Mouse (Mus musculus): Measurements from ENCODE around the gene Mboat7.

DNA sequence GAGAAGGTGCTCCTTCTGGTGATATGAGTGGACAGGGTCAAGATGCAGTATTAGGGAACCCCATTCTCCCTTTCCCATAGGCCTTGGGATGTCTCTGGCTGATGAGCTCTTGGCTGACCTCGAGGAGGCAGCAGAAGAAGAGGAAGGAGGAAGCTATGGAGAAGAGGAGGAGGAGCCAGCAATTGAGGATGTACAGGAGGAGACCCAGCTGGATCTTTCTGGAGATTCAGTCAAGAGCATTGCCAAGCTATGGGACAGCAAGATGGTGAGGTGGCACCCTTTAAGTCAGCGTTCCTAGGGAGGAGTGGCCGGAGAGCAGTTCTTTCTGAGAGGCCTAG lies 62.9 kb downstream of the Mboat7 start:
- TF ChIP-seq POLR2A (IDR thresholded peaks at IDR 0.05; ENCODE audit: borderline replicate concordance, extremely low read depth, insufficient read depth, insufficient read length, poor library complexity, severe bottlenecking), result no peak
- no peak for TF ChIP-seq CTCF (IDR thresholded peaks at IDR 0.05; ENCODE audit: borderline replicate concordance, extremely low read depth, insufficient read depth, insufficient read length)

Measured in brain, embryonic 14.5 days (tissue).